Mouse (Mus musculus) neural tube, embryonic 15.5 days (tissue): ENCODE measurements around the gene Ptcd2. TPM values are rescaled to one million over a fixed set of nuclear protein-coding genes. Genes with fewer than 3 reads are reported as not detected.

ENCODE experiments used
- ATAC-seq: fragments of 200-750 bp; cut with Nextera tagmentation; 2 replicates; pipeline ENCODE4 v1.8.0; 2017; ENCODE audit warnings: mild to moderate bottlenecking, moderate TSS enrichment, moderate library complexity; ENCODE audit not compliant: low FRiP score
- H3K27ac ChIP-seq: fragments of 300-500 bp; sonication (generic); replicated peaks from 2 replicates; pipeline ENCODE4 v1.5.1; 2015; ENCODE audit warnings: mild to moderate bottlenecking, inconsistent platforms
- H3K27me3 ChIP-seq: fragments of 300-500 bp; sonication (generic); replicated peaks from 2 replicates; pipeline ENCODE4 v1.6.1; 2015; ENCODE audit warnings: inconsistent platforms
- H3K36me3 ChIP-seq: fragments of 300-500 bp; sonication (generic); 2 replicates; pipeline ENCODE4 v1.6.1; 2015; ENCODE audit warnings: inconsistent platforms
- H3K4me1 ChIP-seq: fragments of 300-500 bp; sonication (generic); 2 replicates; pipeline ENCODE4 v1.6.1; 2015; ENCODE audit warnings: inconsistent platforms
- H3K4me2 ChIP-seq: fragments of 300-500 bp; sonication (generic); 2 replicates; pipeline ENCODE4 v1.6.1; 2015; ENCODE audit warnings: inconsistent platforms, mild to moderate bottlenecking, moderate library complexity
- H3K4me3 ChIP-seq: fragments of 300-500 bp; sonication (generic); replicated peaks from 2 replicates; pipeline ENCODE4 v1.5.1; 2015; ENCODE audit warnings: mild to moderate bottlenecking, inconsistent platforms
- H3K9ac ChIP-seq: fragments of 300-500 bp; sonication (generic); replicated peaks from 2 replicates; pipeline ENCODE4 v1.6.1; 2015; ENCODE audit warnings: mild to moderate bottlenecking, inconsistent platforms
- H3K9me3 ChIP-seq: fragments of 300-500 bp; sonication (generic); replicated peaks from 2 replicates; pipeline ENCODE4 v1.6.1; 2016; ENCODE audit warnings: inconsistent platforms
- WGBS: fragments of 180-500 bp; shearing (Covaris S2); methylation state at CpG from one replicate; pipeline ENCODE4 v1.1.7; 2015; ENCODE audit warnings: mixed read lengths; 5-methylcytosine and 5-hydroxymethylcytosine counted together
- polyA plus RNA-seq: library from polyadenylated mRNA; unstranded; fragments of >200 nt; fragmentation: Nextera tagmentation; extraction: Ambion mirVana; gene quantifications from 2 replicates; pipeline ENCODE4 v1.2.1, GENCODE M21; 2015

The Ptcd2 gene
- polyA plus RNA-seq, result 57.1 and 59.6 TPM in 2 replicates

GRCm38 (mm10) chr13:99344599-99345575, at the start of gene Ptcd2, which contains the start of gene Mrps27:
Gene Ptcd2, minus strand, starts transcription at chr13:99344705.
Gene Mrps27, plus strand, starts transcription at chr13:99344786.
- Histone ChIP-seq H3K4me1 (peaks cover 17% of the 10 kb centered on the region), H3K4me2 (peak within 1 kb of the TSS; percentile 72), H3K9me3 (no peaks in the 10 kb centered on the region), H3K36me3 (peaks cover 32% of the 10 kb centered on the region), H3K9ac (peak within 1 kb of the TSS; percentile 91), H3K27ac (peak within 1 kb of the TSS; percentile 92), H3K27me3 (no peaks in the 10 kb centered on the region), H3K4me3 (peak within 1 kb of the TSS; percentile 79)
- 4% methylated on average over 39 of the region's 39 CpGs for WGBS
- peak; percentile 98 for ATAC-seq

DNA sequence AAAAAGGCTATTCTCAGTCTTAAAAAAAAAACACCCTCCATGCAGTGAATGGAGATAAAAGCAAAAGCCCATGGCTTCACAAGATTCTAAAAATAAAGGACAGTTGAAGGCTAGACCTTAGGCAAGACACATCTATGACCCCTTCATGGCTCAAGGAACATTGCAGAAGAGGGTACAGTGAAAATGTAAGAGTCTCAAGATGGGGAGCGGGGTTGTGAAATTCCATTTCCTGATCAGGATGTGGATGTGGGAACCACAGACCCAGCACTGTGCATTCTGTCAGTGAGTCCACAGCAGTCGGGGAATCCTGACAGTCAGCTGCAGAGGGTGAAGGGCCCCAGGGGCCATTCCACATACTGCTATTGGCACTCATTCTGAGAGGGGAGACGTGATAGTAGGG, 48.6 kb upstream of the Ptcd2 start:
- Histone ChIP-seq H3K4me3 (no peak overlapping the region), H3K27me3 (no peaks in the 10 kb centered on the region), H3K36me3 (no peaks in the 10 kb centered on the region), H3K27ac (no peak overlapping the region), H3K4me1 (peaks cover 20% of the 10 kb centered on the region), H3K9me3 (no peaks in the 10 kb centered on the region), H3K4me2 (no peak overlapping the region), H3K9ac (no peak overlapping the region)
- ATAC-seq, result no peak
- WGBS, result 79% methylated on average over 3 of the region's 3 CpGs

DNA sequence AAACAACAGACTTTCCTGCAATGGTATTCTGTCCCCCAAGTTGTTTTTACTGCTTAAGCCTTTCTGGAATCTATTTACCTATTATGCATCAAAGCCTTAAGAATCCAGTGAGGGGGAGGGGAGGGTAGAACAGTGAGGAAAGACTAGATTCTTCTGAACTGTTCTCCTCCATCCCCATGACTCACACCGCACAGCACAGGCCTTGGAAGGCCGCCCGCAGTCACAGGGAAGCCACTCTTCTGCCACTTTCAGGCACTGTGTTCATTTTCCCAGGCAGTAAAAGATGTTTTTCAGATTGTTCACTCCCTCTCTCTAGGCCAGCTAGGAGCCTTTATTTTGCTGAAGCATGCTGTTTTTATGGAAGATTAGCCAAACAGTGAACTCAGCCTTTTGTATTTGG, 46.9 kb upstream of the Ptcd2 start:
- no peaks in the 10 kb centered on the region for H3K9me3 ChIP-seq
- H3K27me3 ChIP-seq, result no peaks in the 10 kb centered on the region
- whole genome bisulfite sequencing, result 78% methylated on average over 3 of the region's 3 CpGs
- H3K36me3 ChIP-seq, result no peaks in the 10 kb centered on the region
- no peak for ATAC-seq
- H3K4me2 ChIP-seq, result no peak overlapping the region
- 0 out of 2 replicates have a peak overlapping the region, but pooled peaks have one; percentile 23 for H3K27ac ChIP-seq
- H3K4me1 ChIP-seq, result peaks cover 16% of the 10 kb centered on the region; the same call in 1 of the 2 replicates
- H3K4me3 ChIP-seq, result no peak overlapping the region
- no peak overlapping the region for H3K9ac ChIP-seq

DNA sequence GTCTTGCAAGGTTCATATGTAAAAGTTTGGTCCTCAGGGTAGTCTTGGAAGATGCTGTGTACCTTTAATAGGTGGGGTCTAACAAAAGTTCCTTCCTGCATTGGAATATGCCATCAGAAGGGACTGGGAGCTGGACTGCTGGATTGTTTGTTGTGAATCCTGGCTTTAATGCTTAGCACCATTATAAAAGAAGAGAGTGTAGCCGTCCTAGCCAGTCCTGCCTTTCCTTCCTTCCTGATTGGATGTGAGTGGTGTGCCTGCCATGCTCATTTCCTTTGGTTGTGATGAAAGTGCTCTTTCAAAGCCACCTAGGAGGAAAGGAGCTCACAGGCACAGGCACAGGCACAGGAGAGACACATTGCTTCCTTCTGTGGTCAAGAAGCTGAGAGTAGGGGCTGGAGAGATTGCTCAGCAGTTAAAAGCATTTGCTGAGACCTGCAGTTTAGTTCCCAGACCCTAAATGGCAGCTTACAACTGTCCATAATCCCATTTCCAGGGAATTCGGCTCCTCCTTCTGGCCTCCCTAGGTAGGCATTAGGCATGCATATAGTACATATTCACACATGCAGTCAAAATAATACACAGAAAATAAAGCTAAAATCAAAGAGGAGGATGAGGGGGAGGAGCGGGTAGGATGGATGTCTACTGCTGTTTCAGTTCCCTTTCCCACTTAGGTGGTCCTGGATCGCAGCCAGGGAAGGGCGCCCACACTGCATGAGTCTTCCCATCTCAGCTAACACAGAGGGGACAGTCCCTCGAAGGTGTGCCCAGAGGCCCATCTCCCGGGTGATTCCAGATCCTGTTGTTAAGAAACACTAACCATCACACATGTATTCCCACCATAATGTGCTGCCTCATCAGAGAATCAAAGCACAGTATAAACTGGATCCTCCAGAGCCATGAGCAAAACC, 43.7 kb upstream of the Ptcd2 start:
- Histone ChIP-seq H3K36me3 (no peaks in the 10 kb centered on the region), H3K27me3 (no peaks in the 10 kb centered on the region), H3K4me2 (no peak overlapping the region), H3K9me3 (no peaks in the 10 kb centered on the region), H3K4me3 (no peak overlapping the region), H3K9ac (no peak overlapping the region), H3K4me1 (peaks cover 7% of the 10 kb centered on the region; the same call in 1 of the 2 replicates), H3K27ac (no peak overlapping the region)
- no peak for ATAC-seq
- WGBS, result 64% methylated on average over 7 of the region's 7 CpGs

DNA sequence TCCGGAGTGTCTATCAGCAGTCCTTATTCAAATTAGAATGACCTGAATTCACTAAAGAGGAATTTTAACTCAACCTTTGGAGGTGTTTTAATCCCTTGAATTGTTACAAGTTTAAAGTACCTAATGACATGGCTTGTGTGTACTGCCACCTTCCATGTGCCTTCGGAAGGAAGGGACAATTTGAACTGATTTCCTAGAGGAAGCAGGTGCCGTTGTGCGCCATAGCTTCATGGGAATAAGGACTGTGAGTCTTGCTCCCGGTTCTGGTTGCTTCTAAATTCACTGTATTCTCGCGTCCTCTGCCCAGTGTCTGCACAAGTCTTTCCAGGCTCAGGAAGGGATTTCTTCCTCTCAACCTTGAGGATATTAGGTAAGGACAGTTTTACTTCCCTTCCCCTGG, 41.8 kb upstream of the Ptcd2 start:
- H3K36me3 ChIP-seq, result no peaks in the 10 kb centered on the region
- H3K4me1 ChIP-seq, result peaks cover 7% of the 10 kb centered on the region; the same call in 1 of the 2 replicates
- H3K9me3 ChIP-seq, result no peaks in the 10 kb centered on the region
- no peak overlapping the region for H3K4me3 ChIP-seq
- WGBS, result 84% methylated on average over 7 of the region's 7 CpGs
- no peaks in the 10 kb centered on the region for H3K27me3 ChIP-seq
- H3K4me2 ChIP-seq, result no peak overlapping the region
- no peak overlapping the region for H3K9ac ChIP-seq
- no peak overlapping the region for H3K27ac ChIP-seq
- ATAC-seq, result no peak

DNA sequence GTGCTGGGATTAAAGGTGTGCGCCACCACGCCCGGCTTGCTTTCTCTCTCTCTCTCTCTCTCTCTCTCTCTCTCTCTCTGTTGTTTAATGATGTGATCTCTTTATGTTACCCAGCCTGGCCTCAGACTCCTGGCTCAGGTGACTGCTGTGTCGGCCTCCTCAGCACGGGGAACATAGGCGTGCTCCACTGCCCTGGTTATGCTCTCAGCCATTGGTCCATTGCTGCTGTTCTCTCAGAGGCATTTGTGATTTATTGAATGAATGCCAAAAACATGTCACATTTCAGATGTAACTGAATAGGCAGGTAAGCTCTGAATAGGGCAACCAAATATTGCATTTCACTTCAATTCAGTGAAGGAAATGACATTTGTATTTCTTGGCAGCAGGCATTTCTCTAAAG, 41.4 kb upstream of the Ptcd2 start:
- 86% methylated on average over 6 of the region's 6 CpGs for WGBS
- peaks cover 7% of the 10 kb centered on the region; the same call in 1 of the 2 replicates for H3K4me1 ChIP-seq
- ATAC-seq, result no peak

DNA sequence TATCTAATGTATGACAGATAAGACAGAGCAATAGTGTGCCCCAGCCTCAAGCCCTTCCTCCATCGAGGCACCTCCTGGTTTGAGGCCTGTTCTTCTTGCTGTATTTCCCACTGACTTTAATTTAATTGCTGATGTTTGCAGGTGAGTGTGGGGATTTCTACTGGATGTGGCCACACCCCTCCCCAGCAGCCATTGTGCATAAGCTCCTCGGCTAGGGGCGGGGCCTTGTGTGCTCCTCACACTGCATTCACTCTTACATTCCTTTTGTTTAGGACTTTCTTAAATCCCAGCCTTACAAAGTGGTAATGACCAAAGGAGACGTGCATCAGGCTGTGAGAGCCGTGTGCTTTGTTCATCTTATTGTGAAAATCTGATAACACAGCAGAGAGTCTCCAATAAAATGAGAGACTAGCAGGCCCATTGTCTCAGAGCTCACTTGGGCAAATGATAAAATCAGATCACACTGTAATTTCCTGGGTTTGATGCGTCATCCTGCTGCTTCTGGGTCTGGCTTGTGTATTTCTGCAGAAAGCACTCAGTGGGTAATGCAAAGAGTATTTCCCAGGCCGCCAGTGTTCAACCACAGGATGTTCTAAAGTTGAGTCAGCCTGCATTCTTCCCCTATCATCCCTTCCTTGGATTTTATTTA, 40.2 kb upstream of the Ptcd2 start:
- WGBS, result 71% methylated on average over 7 of the region's 7 CpGs
- Histone ChIP-seq H3K4me1 (peaks cover 7% of the 10 kb centered on the region; the same call in 1 of the 2 replicates), H3K4me3 (no peak overlapping the region), H3K9ac (no peak overlapping the region), H3K9me3 (no peaks in the 10 kb centered on the region), H3K27me3 (no peaks in the 10 kb centered on the region), H3K4me2 (no peak overlapping the region), H3K27ac (no peak overlapping the region), H3K36me3 (no peaks in the 10 kb centered on the region)
- no peak for ATAC-seq

More for the DNA sequence above, 41.4 kb upstream of the Ptcd2 start:
- H3K27me3 ChIP-seq, result no peaks in the 10 kb centered on the region
- H3K36me3 ChIP-seq, result no peaks in the 10 kb centered on the region
- no peak overlapping the region for H3K4me3 ChIP-seq
- no peak overlapping the region for H3K27ac ChIP-seq
- H3K9me3 ChIP-seq, result no peaks in the 10 kb centered on the region
- H3K4me2 ChIP-seq, result no peak overlapping the region
- no peak overlapping the region for H3K9ac ChIP-seq

GRCm38 (mm10) chr13:99382373-99382772, 37.9 kb upstream of the Ptcd2 start:
- H3K4me2 ChIP-seq, result no peak overlapping the region
- no peak overlapping the region for H3K4me3 ChIP-seq
- no peaks in the 10 kb centered on the region for H3K9me3 ChIP-seq
- no peaks in the 10 kb centered on the region for H3K4me1 ChIP-seq
- ATAC-seq, result no peak
- H3K9ac ChIP-seq, result no peak overlapping the region
- 61% methylated on average over 6 of the region's 6 CpGs for WGBS
- H3K36me3 ChIP-seq, result no peaks in the 10 kb centered on the region
- H3K27ac ChIP-seq, result no peak overlapping the region
- H3K27me3 ChIP-seq, result no peaks in the 10 kb centered on the region

GRCm38 (mm10) chr13:99378223-99378622, 33.7 kb upstream of the Ptcd2 start:
- WGBS, result 81% methylated on average over 1 of the region's 1 CpGs
- Histone ChIP-seq H3K9me3 (no peaks in the 10 kb centered on the region), H3K4me1 (0 out of 2 replicates have a peak, but pooled peaks cover 3% of the 10 kb centered on the region), H3K9ac (no peak overlapping the region), H3K4me2 (no peak overlapping the region), H3K27me3 (no peaks in the 10 kb centered on the region), H3K36me3 (no peaks in the 10 kb centered on the region), H3K4me3 (no peak overlapping the region), H3K27ac (no peak overlapping the region)
- ATAC-seq, result no peak

- no peaks in the 10 kb centered on the region for H3K27me3 ChIP-seq
- ATAC-seq, result no peak
- H3K27ac ChIP-seq, result no peak overlapping the region
- H3K36me3 ChIP-seq, result no peaks in the 10 kb centered on the region
- no peak overlapping the region for H3K4me3 ChIP-seq
- no peaks in the 10 kb centered on the region for H3K9me3 ChIP-seq
- no peak overlapping the region for H3K4me2 ChIP-seq
- no peak overlapping the region for H3K9ac ChIP-seq
- 0 out of 2 replicates have a peak, but pooled peaks cover 3% of the 10 kb centered on the region for H3K4me1 ChIP-seq
- 86% methylated on average over 6 of the region's 6 CpGs for WGBS
These were observed 32.5 kb upstream of the Ptcd2 start for GRCm38 (mm10) chr13:99377055-99377454.

- 33% methylated on average over 6 of the region's 6 CpGs for WGBS
These were observed 31.0 kb upstream of the Ptcd2 start for GRCm38 (mm10) chr13:99375550-99375949.

More at GRCm38 (mm10) chr13:99375550-99375949, 31.0 kb upstream of the Ptcd2 start:
- Histone ChIP-seq H3K36me3 (no peaks in the 10 kb centered on the region), H3K4me1 (0 out of 2 replicates have a peak, but pooled peaks cover 3% of the 10 kb centered on the region), H3K9me3 (no peaks in the 10 kb centered on the region), H3K4me2 (no peak overlapping the region), H3K27me3 (no peaks in the 10 kb centered on the region), H3K27ac (no peak overlapping the region), H3K9ac (no peak overlapping the region), H3K4me3 (no peak overlapping the region)
- ATAC-seq, result peak; percentile 50; the same call in 1 of the 2 replicates
